Mouse (Mus musculus): ENCODE data around the gene Dnal4.

Gene Dnal4

DNA sequence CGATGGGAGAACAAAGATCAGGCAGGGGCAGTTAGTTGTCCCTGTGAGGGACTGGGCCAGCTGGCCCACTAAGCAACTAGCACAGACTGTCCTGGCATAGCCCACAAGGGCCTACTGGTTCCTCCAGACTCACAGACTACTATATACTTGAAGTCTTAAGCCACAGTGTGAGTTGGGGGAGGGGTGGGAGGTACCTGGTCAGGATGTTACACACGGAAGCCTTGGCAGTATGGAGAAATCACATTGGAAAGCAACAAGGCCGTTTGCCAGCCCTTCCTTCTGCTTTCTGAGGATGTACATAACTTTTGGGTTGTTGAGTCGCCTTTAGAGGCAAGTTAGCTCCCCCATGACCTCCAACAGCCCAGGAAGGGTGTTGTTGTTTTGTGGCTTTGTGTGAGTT, 44.0 kb downstream of the Dnal4 start:
- DNase-seq (ENCODE audit: low read depth): no peak

DNA sequence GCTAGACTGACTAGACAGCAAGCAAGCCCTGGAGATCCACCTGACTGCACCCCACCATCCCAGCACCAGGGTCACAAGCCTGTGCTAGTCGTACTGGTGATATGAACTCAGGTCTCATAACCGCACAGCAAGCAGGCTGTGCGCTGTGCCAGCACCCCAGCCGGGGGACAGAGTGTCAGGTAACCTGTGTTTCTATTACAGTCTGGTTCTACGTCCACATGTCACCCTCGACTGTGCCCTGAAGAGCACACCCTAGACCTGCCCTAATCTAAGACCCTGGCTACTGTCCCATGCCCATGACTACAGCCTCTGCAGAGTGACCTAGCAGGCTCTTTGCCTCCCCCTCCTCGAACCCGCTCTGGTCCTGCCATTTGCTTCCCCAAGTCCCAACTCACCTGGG, 44.5 kb downstream of the Dnal4 start:
- no peak for DNase-seq (ENCODE audit: low read depth)

DNA sequence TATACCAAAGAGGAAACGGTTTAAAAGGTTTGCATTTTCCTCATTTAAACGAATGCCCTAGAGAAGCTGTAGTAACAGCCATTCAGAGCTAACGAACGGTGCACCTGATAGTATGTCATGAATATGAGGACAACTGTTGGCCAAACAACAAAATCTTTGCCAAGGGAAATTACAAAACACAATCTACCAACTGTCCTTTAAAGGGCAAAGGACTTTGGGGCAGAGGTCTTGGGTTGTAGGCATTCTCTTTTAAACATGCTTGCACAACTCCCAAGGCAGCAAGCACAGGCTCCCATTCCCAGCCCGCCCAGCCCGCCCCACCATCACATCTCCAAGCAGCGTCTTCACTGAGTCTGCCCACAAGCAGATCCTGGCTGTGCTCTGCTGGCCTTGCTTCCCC, 46.1 kb downstream of the Dnal4 start:
- DNase-seq (ENCODE audit: low read depth): no peak

DNA sequence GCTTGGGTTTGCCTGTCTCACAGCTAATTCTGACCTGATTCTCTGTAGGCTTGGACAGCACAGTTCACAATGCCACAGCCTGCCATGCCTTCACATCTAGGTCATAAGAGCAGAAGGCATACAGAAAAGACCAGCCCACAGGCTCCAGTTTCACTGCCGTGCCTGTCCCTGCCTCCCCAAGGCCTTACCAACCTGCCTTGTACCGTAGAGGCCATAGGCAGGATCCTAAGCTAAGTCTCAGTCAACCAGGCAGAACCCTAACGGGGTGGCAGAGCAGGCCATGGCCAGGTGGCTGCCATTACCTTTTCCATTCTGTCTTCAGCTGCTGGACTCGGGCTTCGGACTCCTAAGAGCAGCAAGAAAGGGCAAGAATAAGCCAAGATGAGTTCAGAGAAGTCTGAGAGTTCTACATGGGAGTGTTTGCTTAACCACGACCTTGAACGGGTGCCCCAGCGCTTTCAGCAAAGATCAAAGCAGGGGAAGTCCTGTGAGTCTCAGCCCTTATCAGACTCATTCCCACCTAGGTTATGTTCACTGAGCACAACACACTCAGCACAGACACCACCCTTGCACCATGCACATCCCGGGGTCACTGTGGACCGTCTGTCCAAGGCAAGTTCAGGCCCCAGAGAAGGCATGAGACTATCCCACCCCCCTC, 48.8 kb downstream of the Dnal4 start:
- no peak for DNase-seq (ENCODE audit: low read depth)

DNA sequence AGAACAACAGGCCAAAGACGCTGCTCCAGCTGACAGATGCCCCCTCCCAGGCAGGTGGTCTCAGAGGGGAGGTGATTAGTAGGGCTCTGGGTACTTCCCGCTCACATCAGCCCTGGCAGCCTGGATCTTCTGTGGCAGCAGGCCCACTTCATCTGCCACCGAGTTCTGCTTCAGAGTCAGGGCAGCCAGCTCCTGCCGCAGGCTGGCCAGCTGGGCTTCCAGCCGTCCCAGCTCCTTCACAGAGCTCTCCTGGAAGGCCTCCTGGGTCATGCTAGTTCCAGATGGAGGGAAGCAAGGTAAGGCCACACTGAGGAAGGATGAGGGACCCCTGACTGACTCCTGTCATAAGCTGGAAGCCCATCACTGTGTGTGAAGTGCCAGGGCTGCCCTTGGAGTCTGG, 49.3 kb downstream of the Dnal4 start:
- no peak for DNase-seq (ENCODE audit: low read depth)

DNA sequence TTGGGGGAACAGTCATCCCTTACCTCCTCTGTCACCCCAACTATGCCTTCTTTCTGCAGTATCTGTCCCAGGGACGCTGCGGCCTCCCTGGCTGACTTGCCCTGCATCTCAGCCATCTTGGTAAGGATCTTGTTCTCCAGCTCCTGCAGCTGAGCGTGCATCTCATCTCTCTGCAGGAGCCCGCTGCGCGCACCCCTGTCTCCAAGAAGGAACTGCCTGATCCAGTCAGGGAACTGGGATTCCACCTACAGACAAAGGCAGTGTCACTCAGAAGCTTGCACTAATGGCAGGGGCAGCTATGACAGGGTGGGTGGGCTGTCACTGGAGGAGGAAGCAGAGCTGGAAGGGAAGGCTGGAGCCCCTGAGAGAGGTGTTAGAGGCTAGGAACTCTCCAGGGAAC, 49.8 kb downstream of the Dnal4 start:
- DNase-seq (ENCODE audit: low read depth): no peak

DNA sequence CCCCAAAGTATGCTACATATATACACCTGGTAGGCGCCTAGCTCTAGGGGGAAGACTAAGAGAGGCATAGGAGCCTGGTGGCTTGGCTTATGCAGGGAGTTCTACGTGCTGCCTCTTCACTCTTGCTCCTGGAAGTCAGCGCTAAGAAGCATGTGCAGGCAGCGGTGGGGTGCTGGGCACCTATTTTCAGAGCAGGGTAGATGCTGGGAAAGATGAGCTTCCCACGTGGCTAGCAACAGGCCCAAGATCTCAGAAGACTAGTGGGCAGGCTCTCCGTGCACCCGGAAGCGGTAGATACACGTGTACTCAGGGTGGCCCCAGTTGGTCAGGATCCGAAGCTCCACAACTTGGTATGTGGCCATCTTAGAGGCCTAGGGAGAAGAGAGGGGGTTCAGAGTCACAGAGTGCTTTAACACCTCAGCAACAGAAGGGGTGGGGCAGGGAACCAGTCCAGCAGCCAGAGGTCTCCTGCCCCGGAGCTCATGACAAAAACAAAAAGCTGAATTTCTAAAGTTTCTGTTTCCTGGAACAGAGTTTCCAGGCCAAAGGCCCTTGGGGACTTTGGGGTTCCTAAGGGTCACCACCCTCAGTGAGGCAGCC, 52.4 kb downstream of the Dnal4 start:
- DNase-seq (ENCODE audit: low read depth): no peak

DNA sequence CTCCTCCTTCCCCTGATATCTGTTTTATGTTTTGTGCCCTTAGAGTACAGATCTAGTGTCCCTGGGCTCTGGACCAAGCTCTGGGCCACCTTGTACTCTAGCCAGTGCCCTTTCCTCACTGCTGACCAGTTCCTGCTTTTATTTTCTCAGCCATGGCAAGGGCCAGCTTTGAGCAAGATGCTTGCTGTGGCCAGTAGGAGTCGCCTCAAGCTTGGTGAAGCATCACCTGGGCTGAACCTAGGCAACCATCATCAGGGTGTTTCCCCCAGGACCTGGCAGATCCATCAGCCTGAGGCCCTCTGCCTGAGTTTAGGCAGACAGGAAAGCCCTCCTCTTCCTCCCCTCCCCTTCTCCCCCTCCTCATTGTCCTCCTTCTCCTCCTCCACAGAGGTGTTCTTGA, 54.2 kb downstream of the Dnal4 start:
- DNase-seq (ENCODE audit: low read depth): no peak

DNA sequence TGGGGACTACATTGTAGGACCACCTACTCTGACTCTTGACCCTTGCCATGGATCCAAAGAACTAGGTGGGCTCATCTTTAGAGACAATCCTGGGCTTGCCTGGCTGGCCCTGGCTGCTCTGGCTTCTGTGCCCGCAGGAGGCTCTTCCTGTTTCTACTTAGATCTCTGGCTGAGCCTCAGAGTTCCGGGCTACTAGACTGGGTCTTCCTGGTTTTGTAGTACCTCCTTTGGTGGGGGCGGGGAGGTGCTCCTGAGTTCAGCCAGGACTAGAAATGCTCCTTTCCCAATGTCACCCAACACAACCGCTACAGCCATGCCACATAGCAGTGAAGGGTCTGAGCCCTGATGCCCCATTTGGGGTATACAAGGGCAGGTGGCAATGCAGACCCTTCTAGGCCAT, 56.9 kb downstream of the Dnal4 start:
- DNase-seq (ENCODE audit: low read depth): no peak

DNA sequence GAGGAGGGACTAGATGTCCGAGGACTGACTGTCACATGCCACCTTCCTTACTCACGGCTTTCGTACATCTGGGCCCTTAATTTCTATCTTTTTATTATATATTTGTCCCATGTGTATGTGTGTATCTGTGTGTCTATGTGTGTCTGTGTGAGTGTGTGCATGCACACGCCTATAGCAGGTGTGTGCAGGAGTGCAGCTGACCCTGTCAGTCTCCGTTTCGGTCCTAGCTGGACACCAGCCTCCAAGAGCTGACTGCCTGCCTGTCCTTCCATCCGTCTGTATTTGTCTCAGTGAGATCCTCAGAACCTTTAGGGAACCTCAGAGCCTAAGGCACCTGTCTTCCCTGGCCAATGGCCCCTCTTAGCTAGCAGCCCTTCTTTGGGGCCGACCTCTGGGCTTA, 57.4 kb downstream of the Dnal4 start:
- no peak for DNase-seq (ENCODE audit: low read depth)

DNA sequence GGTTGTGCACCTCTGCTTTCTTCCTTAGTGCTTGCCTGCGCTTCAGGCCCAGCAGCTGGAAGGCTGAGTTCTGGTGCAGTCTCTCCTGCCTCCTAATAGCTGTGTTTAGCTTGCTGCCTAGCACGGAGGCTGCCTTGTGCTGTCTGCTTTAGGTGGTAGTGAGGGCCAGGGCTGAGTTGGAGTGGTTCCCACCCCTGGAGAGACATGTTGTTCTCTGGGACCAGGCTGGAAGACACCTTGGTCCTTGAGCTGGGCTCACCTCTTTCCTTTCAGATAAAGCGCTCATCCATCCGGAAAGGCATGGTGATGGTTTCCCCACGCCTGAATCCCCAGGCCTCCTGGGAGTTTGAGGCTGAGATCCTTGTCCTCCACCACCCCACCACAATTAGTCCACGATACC, 60.9 kb downstream of the Dnal4 start:
- no peak for DNase-seq (ENCODE audit: low read depth)

DNA sequence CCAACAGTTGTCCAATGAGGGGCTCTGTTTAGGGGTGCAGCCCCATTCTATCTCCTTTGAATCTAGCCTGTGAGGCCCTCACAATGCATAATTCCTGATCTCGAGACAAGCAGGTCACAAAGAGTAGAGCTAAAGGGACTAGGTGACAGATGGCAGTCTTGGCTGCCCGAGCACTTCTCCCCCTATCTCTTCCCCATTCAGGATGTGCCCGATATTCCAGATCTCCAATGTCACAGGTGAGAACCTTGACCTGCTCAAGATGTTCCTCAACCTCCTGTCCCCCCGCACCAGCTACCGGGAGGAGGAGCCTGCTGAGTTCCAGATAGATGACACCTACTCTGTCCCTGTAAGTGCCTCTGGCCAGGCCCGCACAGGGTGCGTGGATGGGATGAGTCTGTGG, 62.0 kb downstream of the Dnal4 start:
- DNase-seq (ENCODE audit: low read depth): no peak

All from c-Kit-positive CD71-positive TER-119-negative erythroid progenitor cells, embryonic 14.5 days (primary cell).